8 mouse cellular contexts compared by ENCODE assay signal in genomic region chr4:126057207-126058133, GRCm38 (mm10). TPM values are rescaled to one million over a fixed set of nuclear protein-coding genes. Genes with fewer than 3 reads are reported as not detected.
A peak's percentile ranks its signal among the peaks of the same experiment; 100 is the strongest.
DNase-seq lines count a peak whose midpoint lies in the region; ATAC-seq lines count a peak whose summit lies in the region.

No protein-coding gene starts in this region.

- H3K9ac ChIP-seq in heart, embryonic 12.5 days: peak overlapping the region; percentile 64

- H3K4me3 ChIP-seq in heart, embryonic 12.5 days: peak overlapping the region; percentile 61
- peak overlapping the region; percentile 93 for H3K4me3 ChIP-seq in megakaryocyte, embryonic 14.5 days (replicated peaks)

- intact Hi-C loops in heart, postnatal 36 days (cut with DNase I): no loop called here

- DNase-seq in heart, postnatal 36 days: no peak
- peak; percentile 49 for DNase-seq in Muller cell, postnatal 12 days (ENCODE audit: inconsistent ontology term)
- DNase-seq in urinary bladder, postnatal 36 days (ENCODE audit: low spot score in 2 of 2): no peak
- no peak for DNase-seq in frontal cortex, postnatal 36 days (ENCODE audit: low spot score in 2 of 2)
- no peak for DNase-seq in layer of hippocampus, adult 18-20 months (ENCODE audit: low spot score in 2 of 2)

- H3K9me3 ChIP-seq in heart, embryonic 12.5 days (replicated peaks): no peaks in the 10 kb centered on the region
- no peaks in the 10 kb centered on the region for H3K9me3 ChIP-seq in megakaryocyte, embryonic 14.5 days

- no peak overlapping the region for H3K27ac ChIP-seq in heart, embryonic 12.5 days (ENCODE audit: poor library complexity, severe bottlenecking)

- H3K4me1 ChIP-seq in heart, embryonic 12.5 days (replicated peaks): peaks cover 17% of the 10 kb centered on the region
- H3K4me1 ChIP-seq in megakaryocyte, embryonic 14.5 days: peaks cover 21% of the 10 kb centered on the region

- 10% methylated on average over 19 of the region's 19 CpGs for WGBS in heart, embryonic 12.5 days

- H3K4me2 ChIP-seq in heart, embryonic 12.5 days: peak overlapping the region; percentile 92

- peak; percentile 23; the same call in 1 of the 2 replicates for ATAC-seq in heart, embryonic 12.5 days (ENCODE audit: insufficient number of reproducible peaks, low FRiP score)
- peak; percentile 34 to 38; a peak in 3 of 4 replicates for ATAC-seq in hematopoietic stem cell, adult 5-6 weeks (replicated peaks in 1 of 2; ENCODE audit: insufficient read depth in 1 of 2, low FRiP score in 2 of 2, low TSS enrichment in 1 of 2, low read depth in 1 of 2, poor library complexity in 2 of 2, severe bottlenecking in 2 of 2)

- H3K27me3 ChIP-seq in heart, embryonic 12.5 days (replicated peaks): no peaks in the 10 kb centered on the region
- H3K27me3 ChIP-seq in megakaryocyte, embryonic 14.5 days (replicated peaks): peaks cover 10% of the 10 kb centered on the region

- H3K36me3 ChIP-seq in heart, embryonic 12.5 days: peaks cover 32% of the 10 kb centered on the region
- peaks cover 38% of the 10 kb centered on the region for H3K36me3 ChIP-seq in megakaryocyte, embryonic 14.5 days (replicated peaks; ENCODE audit: low read length)

RNA-seq across cellular contexts. Expression of gene Oscp1, which starts 0.9 kb away (rescaled TPM):
- polyA plus RNA-seq in heart, embryonic 12.5 days (2016; fragmentation: Nextera tagmentation; extraction: Ambion mirVana): 5.9 and 7.7 TPM in 2 replicates
- total RNA-seq in heart, postnatal 36 days (2021): 1 to 10 TPM; 2.5 to 2.7 TPM
- total RNA-seq in hematopoietic stem cell, adult 5-6 weeks (2017): 10.3 and 25.2 TPM in 2 replicates
- not detected in 2 replicates for polyA plus RNA-seq in megakaryocyte, embryonic 14.5 days (2012; ENCODE audit: insufficient read depth, low replicate concordance)
- total RNA-seq in layer of hippocampus, adult 18-20 months (2021): 10 to 100 TPM; 43.6 to 47.6 TPM

RNA-seq across cellular contexts. Expression of gene Mrps15, which starts 10.7 kb away (rescaled TPM):
- polyA plus RNA-seq in heart, embryonic 12.5 days (2016; fragmentation: Nextera tagmentation; extraction: Ambion mirVana): 142 and 146 TPM in 2 replicates
- total RNA-seq in heart, postnatal 36 days (2021): 10 to 100 TPM; 79.5 to 82.5 TPM
- total RNA-seq in hematopoietic stem cell, adult 5-6 weeks (2017): 46.5 and 48.0 TPM in 2 replicates
- 107 and 153 TPM in 2 replicates for polyA plus RNA-seq in megakaryocyte, embryonic 14.5 days (2012; ENCODE audit: insufficient read depth, low replicate concordance)
- 10 to 100 TPM; 47.9 to 49.8 TPM for total RNA-seq in layer of hippocampus, adult 18-20 months (2021)

RNA-seq across cellular contexts. Expression of gene Csf3r, which starts 33.1 kb away (rescaled TPM):
- 0.15 and 0.30 TPM in 2 replicates for polyA plus RNA-seq in heart, embryonic 12.5 days (2016; fragmentation: Nextera tagmentation; extraction: Ambion mirVana)
- total RNA-seq in heart, postnatal 36 days (2021): 1 to 10 TPM in 1 of 2 experiments, under 1 TPM in 1; 1.00 to 1.6 TPM
- 73.0 and 84.2 TPM in 2 replicates for total RNA-seq in hematopoietic stem cell, adult 5-6 weeks (2017)
- polyA plus RNA-seq in megakaryocyte, embryonic 14.5 days (2012; ENCODE audit: insufficient read depth, low replicate concordance): 11.1 and 42.3 TPM in 2 replicates
- 1 to 10 TPM; 3.8 to 6.2 TPM for total RNA-seq in layer of hippocampus, adult 18-20 months (2021)

RNA-seq across cellular contexts. Expression of gene Lsm10, which starts 39.0 kb away (rescaled TPM):
- polyA plus RNA-seq in heart, embryonic 12.5 days (2016; fragmentation: Nextera tagmentation; extraction: Ambion mirVana): 36.3 and 41.2 TPM in 2 replicates
- 10 to 100 TPM; 14.5 to 16.4 TPM for total RNA-seq in heart, postnatal 36 days (2021)
- total RNA-seq in hematopoietic stem cell, adult 5-6 weeks (2017): 18.5 and 19.1 TPM in 2 replicates
- 9.2 and 19.0 TPM in 2 replicates for polyA plus RNA-seq in megakaryocyte, embryonic 14.5 days (2012; ENCODE audit: insufficient read depth, low replicate concordance)
- total RNA-seq in layer of hippocampus, adult 18-20 months (2021): 10 to 100 TPM; 12.7 to 15.6 TPM

RNA-seq across cellular contexts. Expression of gene Stk40, which starts 46.3 kb away (rescaled TPM):
- 35.0 and 35.2 TPM in 2 replicates for polyA plus RNA-seq in heart, embryonic 12.5 days (2016; fragmentation: Nextera tagmentation; extraction: Ambion mirVana)
- 10 to 100 TPM; 33.6 to 41.5 TPM for total RNA-seq in heart, postnatal 36 days (2021)
- 6.6 and 16.1 TPM in 2 replicates for total RNA-seq in hematopoietic stem cell, adult 5-6 weeks (2017)
- 99.5 and 105 TPM in 2 replicates for polyA plus RNA-seq in megakaryocyte, embryonic 14.5 days (2012; ENCODE audit: insufficient read depth, low replicate concordance)
- 10 to 100 TPM; 30.2 to 32.9 TPM for total RNA-seq in layer of hippocampus, adult 18-20 months (2021)

Comparison
In these comparisons a context has a peak if more than half of its experiments do, and no peak if none do; other contexts are left out.
1. RNA of gene Csf3r, which starts 33.1 kb away (total RNA-seq): 73.0 to 84.2 TPM in hematopoietic stem cell, adult 5-6 weeks; 3.8 to 6.2 TPM in layer of hippocampus, adult 18-20 months and 1.00 to 1.6 TPM in heart, postnatal 36 days; every median in the first group is over 10 times any median in the second.